ENCODE assay signal across 11 mouse cellular contexts in genomic region chr1:177573017-177573725, GRCm38 (mm10).
DNase-seq lines count a peak whose midpoint lies in the region; ATAC-seq and TF ChIP-seq lines count a peak whose summit lies in the region.
"Had no signal": no experiment of that assay in that cellular context is flagged by ENCODE, and none has a peak within 500 bp of the region (broad histone marks: within the 10 kb centered on the region; RNA-seq: fewer than 3 reads in every experiment).

No protein-coding gene starts in this region.

- no peak overlapping the region for H3K4me2 ChIP-seq in forebrain, embryonic 15.5 days (replicated peaks)
- H3K4me2 ChIP-seq in forebrain, embryonic 11.5 days (ENCODE audit: low read depth, low read length, severe bottlenecking) = no peak overlapping the region
- H3K4me2 ChIP-seq: heart, embryonic 15.5 days had no signal

- intact Hi-C loops in heart, postnatal 14 days (cut with DNase I) = no loop called here

- DNase-seq in forebrain, embryonic 11.5 days (ENCODE audit: low spot score) = no peak
- peak; percentile 87 to 91 for DNase-seq in cerebellum, postnatal 25 days
- peak; percentile 92 to 93 for DNase-seq in layer of hippocampus, adult 2 months (ENCODE audit: low spot score in 2 of 2)
- DNase-seq in right cerebral cortex, adult 2 months (ENCODE audit: low spot score in 2 of 2) = peak; percentile 72 to 84
- no peak for DNase-seq in MN1 (ENCODE audit: low spot score)
- DNase-seq in heart, postnatal 14 days = no peak
- DNase-seq in limb, embryonic 10.5 days (ENCODE audit: low spot score) = no peak
- DNase-seq: embryo, embryonic 11 days; thymus, postnatal 25 days had no signal

- ATAC-seq in forebrain, embryonic 15.5 days (replicated peaks) = peak; percentile 97
- ATAC-seq in forebrain, embryonic 11.5 days (replicated peaks; ENCODE audit: low FRiP score) = no peak

- peak overlapping the region; percentile 90 for H3K27ac ChIP-seq in forebrain, embryonic 15.5 days (replicated peaks)
- H3K27ac ChIP-seq in forebrain, embryonic 11.5 days (ENCODE audit: low read depth, low read length) = no peak overlapping the region
- peak overlapping the region; percentile 89 for H3K27ac ChIP-seq in layer of hippocampus, adult 2 months
- H3K27ac ChIP-seq in limb, embryonic 10.5 days = no peak overlapping the region
- H3K27ac ChIP-seq: heart, embryonic 15.5 days had no signal

- H3K9ac ChIP-seq in forebrain, embryonic 15.5 days (replicated peaks) = no peak overlapping the region
- no peak overlapping the region for H3K9ac ChIP-seq in forebrain, embryonic 11.5 days (ENCODE audit: low read length)
- H3K9ac ChIP-seq: heart, embryonic 15.5 days had no signal

- TF ChIP-seq CTCF in layer of hippocampus, adult 2 months (conservative IDR thresholded peaks at IDR 0.05) = no peak

- H3K27me3 ChIP-seq in forebrain, embryonic 15.5 days = no peaks in the 10 kb centered on the region
- no peaks in the 10 kb centered on the region for H3K27me3 ChIP-seq in forebrain, embryonic 11.5 days (ENCODE audit: control insufficient read depth, insufficient read depth, low read length)
- no peaks in the 10 kb centered on the region for H3K27me3 ChIP-seq in limb, embryonic 10.5 days (ENCODE audit: low read depth, poor library complexity, severe bottlenecking)
- H3K27me3 ChIP-seq: heart, embryonic 15.5 days had no signal

- H3K4me1 ChIP-seq in forebrain, embryonic 15.5 days = peaks cover 19% of the 10 kb centered on the region
- H3K4me1 ChIP-seq in forebrain, embryonic 11.5 days (replicated peaks; ENCODE audit: control insufficient read depth, insufficient read depth, low read length) = no peaks in the 10 kb centered on the region
- H3K4me1 ChIP-seq in limb, embryonic 10.5 days = no peaks in the 10 kb centered on the region
- H3K4me1 ChIP-seq: heart, embryonic 15.5 days had no signal

- 66% methylated on average over 17 of the region's 17 CpGs for WGBS in forebrain, embryonic 15.5 days
- 88% methylated on average over 17 of the region's 17 CpGs for WGBS in forebrain, embryonic 11.5 days
- WGBS in limb, embryonic 10.5 days = 87% methylated on average over 17 of the region's 17 CpGs

- no peaks in the 10 kb centered on the region for H3K9me3 ChIP-seq in forebrain, embryonic 15.5 days
- H3K9me3 ChIP-seq in forebrain, embryonic 11.5 days (ENCODE audit: control insufficient read depth, low read length) = no peaks in the 10 kb centered on the region
- no peaks in the 10 kb centered on the region for H3K9me3 ChIP-seq in limb, embryonic 10.5 days (replicated peaks)
- H3K9me3 ChIP-seq: heart, embryonic 15.5 days had no signal

- no peaks in the 10 kb centered on the region for H3K36me3 ChIP-seq in forebrain, embryonic 15.5 days
- no peaks in the 10 kb centered on the region for H3K36me3 ChIP-seq in forebrain, embryonic 11.5 days (ENCODE audit: control insufficient read depth, insufficient read depth, low read length)
- no peaks in the 10 kb centered on the region for H3K36me3 ChIP-seq in limb, embryonic 10.5 days
- H3K36me3 ChIP-seq: heart, embryonic 15.5 days had no signal

- H3K4me3 ChIP-seq in forebrain, embryonic 15.5 days = no peak overlapping the region
- H3K4me3 ChIP-seq in forebrain, embryonic 11.5 days (ENCODE audit: low read depth, low read length) = no peak overlapping the region
- H3K4me3 ChIP-seq in layer of hippocampus, adult 2 months = no peak overlapping the region; the same call in 1 of the 2 replicates
- no peak overlapping the region for H3K4me3 ChIP-seq in limb, embryonic 10.5 days
- H3K4me3 ChIP-seq: heart, embryonic 15.5 days had no signal

Comparison
In these comparisons a context has a peak if more than half of its experiments do, and no peak if none do; other contexts are left out.
1. H3K27ac ChIP-seq: peak in forebrain, embryonic 15.5 days (single experiment) and layer of hippocampus, adult 2 months (single experiment); none in forebrain, embryonic 11.5 days (single experiment) and limb, embryonic 10.5 days (single experiment).
2. DNase-seq: peak in cerebellum, postnatal 25 days (2 of 2), layer of hippocampus, adult 2 months (2 of 2) and right cerebral cortex, adult 2 months (2 of 2); none in forebrain, embryonic 11.5 days (single experiment), MN1 (single experiment), heart, postnatal 14 days (0 of 2) and limb, embryonic 10.5 days (single experiment).